Mouse (Mus musculus): ENCODE data around the gene Maco1. TPM values are rescaled to one million over a fixed set of nuclear protein-coding genes. Genes with fewer than 3 reads are reported as not detected.
A peak's percentile ranks its signal among the peaks of the same experiment; 100 is the strongest.

Maco1 gene
- polyA plus RNA-seq, 1 experiment: 8.1 TPM

DNA sequence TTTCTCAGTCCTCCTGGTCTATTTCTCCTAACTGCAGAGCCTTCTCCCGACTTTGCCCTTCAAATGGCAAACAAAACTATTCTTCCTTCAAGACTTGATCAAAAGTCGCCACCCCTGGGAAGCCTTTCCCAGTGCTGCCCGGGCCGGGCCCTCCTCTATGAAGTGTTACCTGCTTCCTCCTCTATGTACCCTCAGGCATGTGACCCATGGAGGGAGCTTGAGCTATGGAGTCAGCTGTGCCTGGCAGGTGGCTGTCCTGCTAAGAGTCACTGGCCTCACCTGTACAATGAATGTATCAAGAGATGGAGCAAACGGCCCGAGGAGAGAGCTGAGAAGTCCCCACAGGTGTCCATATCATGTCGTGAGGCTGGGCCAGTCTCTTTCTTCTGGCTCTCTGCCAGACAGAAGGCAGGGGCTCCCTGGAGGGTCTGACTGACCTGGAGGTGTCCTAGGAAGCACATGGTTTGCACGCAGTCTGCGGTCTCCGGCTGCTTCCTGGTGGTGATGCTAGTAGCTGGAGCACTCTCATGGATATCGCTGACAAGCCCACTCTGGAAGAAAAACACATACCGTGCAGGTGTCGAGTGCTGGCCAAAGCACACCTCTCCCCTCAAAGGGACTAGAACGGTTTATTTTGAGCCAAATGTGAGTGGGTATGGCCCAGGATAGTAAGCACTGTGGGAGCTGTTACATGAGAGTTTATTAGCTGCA lies 77.8 kb downstream of the Maco1 start:
- H3K27ac ChIP-seq (ENCODE audit: insufficient read depth, low read depth, low read length): no peak overlapping the region
- WGBS: 51% methylated on average over 14 of the region's 14 CpGs
- TF ChIP-seq CTCF (IDR thresholded peaks at IDR 0.05; ENCODE audit: extremely low read depth, insufficient read length, insufficient replicate concordance, low read depth, low read length) (no peak), POLR2A (IDR thresholded peaks at IDR 0.05; ENCODE audit: low read depth, low read length) (no peak)
- peaks cover 10% of the 10 kb centered on the region; the same call in 1 of the 2 replicates for H3K4me1 ChIP-seq (ENCODE audit: control insufficient read depth, insufficient read depth, insufficient read length, low read length)
- no peaks in the 10 kb centered on the region for H3K36me3 ChIP-seq (ENCODE audit: control insufficient read depth, insufficient read depth, low read length)
- no peaks in the 10 kb centered on the region for H3K27me3 ChIP-seq (ENCODE audit: control insufficient read depth, insufficient read depth, low read length)
- H3K4me3 ChIP-seq (ENCODE audit: low read depth, low read length): no peak overlapping the region

DNA sequence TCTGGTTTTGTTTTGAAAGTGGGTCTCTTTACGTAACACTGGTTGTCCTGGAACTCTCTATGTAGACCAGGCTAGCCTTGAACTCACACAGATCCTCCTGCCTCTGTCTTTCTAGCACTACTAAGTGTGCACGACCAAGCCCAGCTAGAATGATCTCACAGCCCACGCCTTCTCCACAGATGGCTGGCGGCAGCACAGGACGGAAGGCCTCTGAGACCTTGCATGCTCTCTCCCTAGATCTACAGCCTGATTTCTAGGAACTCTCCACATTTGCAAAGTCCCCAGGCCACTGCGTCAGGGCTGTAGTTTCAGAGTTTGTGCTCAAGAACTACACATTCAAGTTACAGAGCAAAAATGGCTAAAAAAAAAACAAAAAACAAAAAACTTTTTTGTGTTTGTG lies 79.0 kb downstream of the Maco1 start:
- H3K4me1 ChIP-seq (ENCODE audit: control insufficient read depth, insufficient read depth, insufficient read length, low read length): peaks cover under 1% of the 10 kb centered on the region; the same call in 1 of the 2 replicates
- WGBS: 84% methylated on average over 6 of the region's 6 CpGs
- H3K4me3 ChIP-seq (ENCODE audit: low read depth, low read length): no peak overlapping the region
- TF ChIP-seq CTCF (IDR thresholded peaks at IDR 0.05; ENCODE audit: extremely low read depth, insufficient read length, insufficient replicate concordance, low read depth, low read length) (no peak), POLR2A (IDR thresholded peaks at IDR 0.05; ENCODE audit: low read depth, low read length) (no peak)
- H3K36me3 ChIP-seq (ENCODE audit: control insufficient read depth, insufficient read depth, low read length): no peaks in the 10 kb centered on the region
- no peak overlapping the region for H3K27ac ChIP-seq (ENCODE audit: insufficient read depth, low read depth, low read length)
- no peaks in the 10 kb centered on the region for H3K27me3 ChIP-seq (ENCODE audit: control insufficient read depth, insufficient read depth, low read length)

GRCm38 (mm10) chr4:134772805-134773674 lies 80.1 kb downstream of the Maco1 start:
- no peak for TF ChIP-seq POLR2A (IDR thresholded peaks at IDR 0.05; ENCODE audit: low read depth, low read length)
- no peak for TF ChIP-seq CTCF (IDR thresholded peaks at IDR 0.05; ENCODE audit: extremely low read depth, insufficient read length, insufficient replicate concordance, low read depth, low read length)
- no peak overlapping the region for H3K27ac ChIP-seq (ENCODE audit: insufficient read depth, low read depth, low read length)
- 79% methylated on average over 4 of the region's 4 CpGs for WGBS
- H3K36me3 ChIP-seq (ENCODE audit: control insufficient read depth, insufficient read depth, low read length): no peaks in the 10 kb centered on the region
- no peak overlapping the region for H3K4me3 ChIP-seq (ENCODE audit: low read depth, low read length)
- H3K4me1 ChIP-seq (ENCODE audit: control insufficient read depth, insufficient read depth, insufficient read length, low read length): no peaks in the 10 kb centered on the region; the same call in 1 of the 2 replicates
- H3K27me3 ChIP-seq (ENCODE audit: control insufficient read depth, insufficient read depth, low read length): no peaks in the 10 kb centered on the region

GRCm38 (mm10) chr4:134769891-134770290 lies 83.3 kb downstream of the Maco1 start:
- no peaks in the 10 kb centered on the region for H3K27me3 ChIP-seq (ENCODE audit: control insufficient read depth, insufficient read depth, low read length)
- H3K4me3 ChIP-seq (ENCODE audit: low read depth, low read length): no peak overlapping the region
- no peaks in the 10 kb centered on the region for H3K36me3 ChIP-seq (ENCODE audit: control insufficient read depth, insufficient read depth, low read length)
- WGBS: 95% methylated on average over 7 of the region's 7 CpGs
- no peak for TF ChIP-seq POLR2A (IDR thresholded peaks at IDR 0.05; ENCODE audit: low read depth, low read length)
- TF ChIP-seq CTCF (IDR thresholded peaks at IDR 0.05; ENCODE audit: extremely low read depth, insufficient read length, insufficient replicate concordance, low read depth, low read length): no peak
- no peak overlapping the region for H3K27ac ChIP-seq (ENCODE audit: insufficient read depth, low read depth, low read length)
- H3K4me1 ChIP-seq (ENCODE audit: control insufficient read depth, insufficient read depth, insufficient read length, low read length): peaks cover 7% of the 10 kb centered on the region

DNA sequence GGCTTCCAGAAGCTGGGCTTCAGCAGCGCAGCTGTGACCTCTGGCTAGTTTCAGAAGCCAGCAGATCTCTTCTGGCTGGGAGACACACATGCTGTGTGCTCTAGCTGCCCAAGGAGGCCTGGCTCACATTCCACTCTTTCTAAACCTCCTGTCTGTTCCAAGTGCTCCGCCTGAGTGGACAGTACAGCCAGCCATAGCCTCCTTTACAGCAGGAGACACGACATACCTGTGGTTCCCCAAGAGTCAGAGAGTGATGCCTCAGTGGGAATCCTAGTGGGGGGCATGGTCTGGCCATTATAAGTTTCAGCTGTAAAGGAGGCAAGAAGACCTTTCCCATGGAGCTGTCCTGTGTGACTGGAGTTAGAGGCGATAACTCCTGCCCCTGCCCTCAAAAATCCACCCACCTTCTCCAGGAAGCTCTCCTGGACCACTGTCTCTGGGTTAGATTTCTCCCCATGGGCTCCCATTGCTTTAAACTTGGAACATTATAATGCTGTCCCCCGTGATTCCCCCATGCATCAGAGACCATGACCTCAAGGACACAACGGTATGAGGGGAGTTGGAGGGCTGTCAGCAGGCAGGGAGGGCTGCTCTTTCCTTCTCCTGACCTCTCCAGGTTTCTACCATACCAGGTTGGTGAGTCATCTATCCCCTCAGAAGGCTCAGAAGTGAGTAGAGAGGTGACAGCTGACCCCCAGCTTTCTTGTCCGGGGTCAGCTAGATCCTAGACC lies 83.9 kb downstream of the Maco1 start:
- Histone ChIP-seq H3K27me3 (ENCODE audit: control insufficient read depth, insufficient read depth, low read length) (no peaks in the 10 kb centered on the region), H3K4me1 (ENCODE audit: control insufficient read depth, insufficient read depth, insufficient read length, low read length) (peaks cover 7% of the 10 kb centered on the region), H3K36me3 (ENCODE audit: control insufficient read depth, insufficient read depth, low read length) (no peaks in the 10 kb centered on the region), H3K4me3 (ENCODE audit: low read depth, low read length) (no peak overlapping the region), H3K27ac (ENCODE audit: insufficient read depth, low read depth, low read length) (no peak overlapping the region)
- TF ChIP-seq CTCF (IDR thresholded peaks at IDR 0.05; ENCODE audit: extremely low read depth, insufficient read length, insufficient replicate concordance, low read depth, low read length) (no peak), POLR2A (IDR thresholded peaks at IDR 0.05; ENCODE audit: low read depth, low read length) (no peak)
- 79% methylated on average over 7 of the region's 7 CpGs for WGBS

- Histone ChIP-seq H3K27ac (ENCODE audit: insufficient read depth, low read depth, low read length) (no peak overlapping the region), H3K36me3 (ENCODE audit: control insufficient read depth, insufficient read depth, low read length) (no peaks in the 10 kb centered on the region), H3K4me1 (ENCODE audit: control insufficient read depth, insufficient read depth, insufficient read length, low read length) (peaks cover 7% of the 10 kb centered on the region), H3K4me3 (ENCODE audit: low read depth, low read length) (peak overlapping the region; percentile 80), H3K27me3 (ENCODE audit: control insufficient read depth, insufficient read depth, low read length) (no peaks in the 10 kb centered on the region)
- TF ChIP-seq POLR2A (IDR thresholded peaks at IDR 0.05; ENCODE audit: low read depth, low read length) (no peak), CTCF (IDR thresholded peaks at IDR 0.05; ENCODE audit: extremely low read depth, insufficient read length, insufficient replicate concordance, low read depth, low read length) (no peak)
- 11% methylated on average over 21 of the region's 21 CpGs for whole genome bisulfite sequencing
These were observed 84.8 kb downstream of the Maco1 start for GRCm38 (mm10) chr4:134768226-134768888.
